8 mouse cellular contexts compared by ENCODE assay signal in genomic region chr2:59881404-59881803, GRCm38 (mm10). TPM values are rescaled to one million over a fixed set of nuclear protein-coding genes. Genes with fewer than 3 reads are reported as not detected.
A peak's percentile ranks its signal among the peaks of the same experiment; 100 is the strongest.
DNase-seq lines count a peak whose midpoint lies in the region; ATAC-seq and TF ChIP-seq lines count a peak whose summit lies in the region.

No protein-coding gene starts in this region.

- H3K27me3 ChIP-seq in kidney, postnatal 0 days (ENCODE audit: insufficient read depth, low read length), result no peaks in the 10 kb centered on the region
- H3K27me3 ChIP-seq in embryonic facial prominence, embryonic 11.5 days (ENCODE audit: control insufficient read depth, insufficient read depth, low read length), result no peaks in the 10 kb centered on the region
- no peaks in the 10 kb centered on the region for H3K27me3 ChIP-seq in intestine, embryonic 16.5 days (replicated peaks; ENCODE audit: control insufficient read depth, insufficient read depth, low read length)
- no peaks in the 10 kb centered on the region for H3K27me3 ChIP-seq in neural tube, embryonic 12.5 days (replicated peaks)

- H3K9ac ChIP-seq in kidney, postnatal 0 days (ENCODE audit: low read depth, low read length), result no peak overlapping the region
- peak overlapping the region; percentile 72 for H3K9ac ChIP-seq in embryonic facial prominence, embryonic 11.5 days (replicated peaks; ENCODE audit: low read length)
- peak overlapping the region; percentile 80; the same call in 1 of the 2 replicates for H3K9ac ChIP-seq in intestine, embryonic 16.5 days (ENCODE audit: low read depth, low read length)
- no peak overlapping the region for H3K9ac ChIP-seq in neural tube, embryonic 12.5 days

- peak overlapping the region; percentile 74 for H3K4me3 ChIP-seq in kidney, postnatal 0 days (replicated peaks; ENCODE audit: low read depth, low read length)
- H3K4me3 ChIP-seq in embryonic facial prominence, embryonic 11.5 days (ENCODE audit: low read depth, low read length), result peak overlapping the region; percentile 81; the same call in 1 of the 2 replicates
- H3K4me3 ChIP-seq in intestine, embryonic 16.5 days (ENCODE audit: low read length), result peak overlapping the region; percentile 77
- H3K4me3 ChIP-seq in neural tube, embryonic 12.5 days, result peak overlapping the region; percentile 72; the same call in 1 of the 2 replicates

- peak overlapping the region; percentile 65 for H3K4me2 ChIP-seq in kidney, postnatal 0 days (ENCODE audit: low read length)
- peak overlapping the region; percentile 50; the same call in 1 of the 2 replicates for H3K4me2 ChIP-seq in embryonic facial prominence, embryonic 11.5 days (ENCODE audit: low read depth, low read length)
- peak overlapping the region; percentile 55 for H3K4me2 ChIP-seq in intestine, embryonic 16.5 days (ENCODE audit: low read depth, low read length)
- peak overlapping the region; percentile 90 for H3K4me2 ChIP-seq in neural tube, embryonic 12.5 days (replicated peaks)

- peak; percentile 17 for DNase-seq in kidney, postnatal 0 days (ENCODE audit: low spot score)
- no peak for DNase-seq in kidney, postnatal 25 days
- no peak for DNase-seq in embryonic facial prominence, embryonic 11.5 days (ENCODE audit: low spot score)
- DNase-seq in left cerebral cortex, postnatal 10 days (ENCODE audit: extremely low spot score in 1 of 2, low spot score in 2 of 2), result no peak
- DNase-seq in frontal cortex, postnatal 36 days (ENCODE audit: low spot score in 2 of 2), result no peak
- no peak for DNase-seq in kidney, adult 18-20 months

- ATAC-seq in kidney, postnatal 0 days (replicated peaks; ENCODE audit: low FRiP score, low read depth), result no peak
- ATAC-seq in embryonic facial prominence, embryonic 11.5 days (replicated peaks; ENCODE audit: insufficient number of reproducible peaks, low FRiP score, low TSS enrichment, low read depth), result no peak
- no peak for ATAC-seq in intestine, embryonic 16.5 days
- ATAC-seq in neural tube, embryonic 12.5 days (ENCODE audit: low FRiP score, low read depth), result no peak

- H3K9me3 ChIP-seq in kidney, postnatal 0 days (replicated peaks; ENCODE audit: low read length), result no peaks in the 10 kb centered on the region
- no peaks in the 10 kb centered on the region for H3K9me3 ChIP-seq in embryonic facial prominence, embryonic 11.5 days (replicated peaks; ENCODE audit: control insufficient read depth, low read length)
- H3K9me3 ChIP-seq in intestine, embryonic 16.5 days (ENCODE audit: control insufficient read depth, low read length), result no peaks in the 10 kb centered on the region
- peaks cover 7% of the 10 kb centered on the region; the same call in 1 of the 2 replicates for H3K9me3 ChIP-seq in neural tube, embryonic 12.5 days

- no peaks in the 10 kb centered on the region; the same call in 1 of the 2 replicates for H3K4me1 ChIP-seq in kidney, postnatal 0 days (replicated peaks; ENCODE audit: insufficient read depth, low read length)
- no peaks in the 10 kb centered on the region for H3K4me1 ChIP-seq in embryonic facial prominence, embryonic 11.5 days (ENCODE audit: control insufficient read depth, insufficient read depth, low read length)
- H3K4me1 ChIP-seq in intestine, embryonic 16.5 days (ENCODE audit: control insufficient read depth, insufficient read depth, low read length), result no peaks in the 10 kb centered on the region
- H3K4me1 ChIP-seq in neural tube, embryonic 12.5 days, result no peaks in the 10 kb centered on the region

- WGBS in kidney, postnatal 0 days, result 67% methylated on average over 6 of the region's 6 CpGs
- 88% methylated on average over 6 of the region's 6 CpGs for WGBS in embryonic facial prominence, embryonic 11.5 days
- 68% methylated on average over 6 of the region's 6 CpGs for WGBS in intestine, embryonic 16.5 days
- WGBS in neural tube, embryonic 12.5 days, result 88% methylated on average over 6 of the region's 6 CpGs

- intact Hi-C loops in left cerebral cortex, postnatal 10 days (cut with DNase I), result no loop called here

- no peaks in the 10 kb centered on the region for H3K36me3 ChIP-seq in kidney, postnatal 0 days (ENCODE audit: insufficient read depth, low read length)
- no peaks in the 10 kb centered on the region for H3K36me3 ChIP-seq in embryonic facial prominence, embryonic 11.5 days (replicated peaks; ENCODE audit: control insufficient read depth, insufficient read depth, low read depth, low read length)
- H3K36me3 ChIP-seq in intestine, embryonic 16.5 days (ENCODE audit: control insufficient read depth, insufficient read depth, low read length), result no peaks in the 10 kb centered on the region
- no peaks in the 10 kb centered on the region for H3K36me3 ChIP-seq in neural tube, embryonic 12.5 days

- TF ChIP-seq CTCF in kidney, postnatal 0 days (IDR thresholded peaks at IDR 0.05; ENCODE audit: low read depth), result no peak

- no peak overlapping the region for H3K27ac ChIP-seq in kidney, postnatal 0 days
- H3K27ac ChIP-seq in embryonic facial prominence, embryonic 11.5 days (replicated peaks; ENCODE audit: low read depth, low read length), result no peak overlapping the region
- no peak overlapping the region for H3K27ac ChIP-seq in intestine, embryonic 16.5 days (ENCODE audit: low read length)
- H3K27ac ChIP-seq in neural tube, embryonic 12.5 days, result no peak overlapping the region

RNA-seq across cellular contexts. Expression of gene Wdsub1, which starts 1.0 kb away (rescaled TPM):
- polyA plus RNA-seq in kidney, postnatal 0 days (2015; fragmentation: Nextera tagmentation; extraction: Ambion mirVana), result 39.2 and 39.5 TPM in 2 replicates
- 20.9 and 30.1 TPM in 2 replicates for polyA plus RNA-seq in embryonic facial prominence, embryonic 11.5 days (2014; fragmentation: Nextera tagmentation; extraction: Ambion mirVana)
- polyA plus RNA-seq in intestine, embryonic 16.5 days (2015; fragmentation: Nextera tagmentation; extraction: Ambion mirVana), result 36.8 and 38.1 TPM in 2 replicates
- 13.6 and 16.2 TPM in 2 replicates for polyA plus RNA-seq in neural tube, embryonic 12.5 days (2016; fragmentation: Nextera tagmentation; extraction: Ambion mirVana)
- 10 to 100 TPM; 12.3 to 12.8 TPM for total RNA-seq in left cerebral cortex, postnatal 10 days (2021)

Comparison
In these comparisons a context has a peak if more than half of its experiments do, and no peak if none do; other contexts are left out.
1. H3K9ac ChIP-seq: peak in embryonic facial prominence, embryonic 11.5 days (single experiment) and intestine, embryonic 16.5 days (single experiment); none in kidney, postnatal 0 days (single experiment) and neural tube, embryonic 12.5 days (single experiment).
2. Peak in every context shown above with its lines, with median percentiles within 50 percentile points of each other: H3K4me2 ChIP-seq and H3K4me3 ChIP-seq.